Comparison of ENCODE assay signal across 12 mouse cellular contexts in genomic region chr10:60411794-60412193, GRCm38 (mm10). TPM values are rescaled to one million over a fixed set of nuclear protein-coding genes. Genes with fewer than 3 reads are reported as not detected.
DNase-seq lines count a peak whose midpoint lies in the region; ATAC-seq and TF ChIP-seq lines count a peak whose summit lies in the region.
"Had no signal": no experiment of that assay in that cellular context is flagged by ENCODE, and none has a peak within 500 bp of the region (broad histone marks: within the 10 kb centered on the region; RNA-seq: fewer than 3 reads in every experiment).

No protein-coding gene starts in this region.

- H3K27me3 ChIP-seq in C2C12 (ENCODE audit: control insufficient read depth, insufficient read depth, insufficient read length): peaks cover 57% of the 10 kb centered on the region

- DNase-seq in adrenal gland, postnatal 25 days: peak; percentile 15
- no peak for DNase-seq in adrenal gland, adult (ENCODE audit: inconsistent age in 2 of 2, low spot score in 1 of 2)
- DNase-seq in layer of hippocampus, adult 2 months (ENCODE audit: low spot score in 2 of 2): no peak
- no peak for DNase-seq in layer of hippocampus, adult 8-10 months (ENCODE audit: low spot score in 2 of 2)
- DNase-seq in embryo, embryonic 11 days: peak; percentile 55
- DNase-seq in gastrocnemius, postnatal 10 days: no peak
- DNase-seq: cerebellum, adult 9-10 months; kidney, adult 18-20 months had no signal

- no peak overlapping the region for H3K4me3 ChIP-seq in layer of hippocampus, adult 2 months
- H3K4me3 ChIP-seq in C2C12 (ENCODE audit: insufficient read depth, poor library complexity, severe bottlenecking): no peak overlapping the region
- H3K4me3 ChIP-seq: heart, embryonic 13.5 days; limb, embryonic 13.5 days had no signal

- H3K27ac ChIP-seq in layer of hippocampus, adult 2 months: no peak overlapping the region
- H3K27ac ChIP-seq: heart, embryonic 13.5 days; limb, embryonic 13.5 days had no signal

- no peaks in the 10 kb centered on the region for H3K36me3 ChIP-seq in C2C12 (ENCODE audit: control insufficient read depth, insufficient read depth)
- H3K36me3 ChIP-seq: heart, embryonic 13.5 days; limb, embryonic 13.5 days had no signal

- H3K79me2 ChIP-seq in C2C12 (ENCODE audit: control insufficient read depth, insufficient read depth): no peaks in the 10 kb centered on the region

- no peak for ATAC-seq in erythroid progenitor cell, adult 5-6 weeks (replicated peaks; ENCODE audit: low FRiP score, poor library complexity, severe bottlenecking)

- TF ChIP-seq CTCF in layer of hippocampus, adult 2 months (conservative IDR thresholded peaks at IDR 0.05): peak; percentile 71
- TF ChIP-seq CTCF in C2C12 (IDR thresholded peaks at IDR 0.05; ENCODE audit: control insufficient read depth, insufficient read depth, insufficient read length): peak; percentile 18

- no peak overlapping the region for H3ac ChIP-seq in C2C12 (ENCODE audit: control insufficient read depth, insufficient read length, low read depth)

- no peaks in the 10 kb centered on the region for H3K79me3 ChIP-seq in C2C12 (ENCODE audit: low read depth)

TF ChIP-seq in C2C12, 6 proteins besides CTCF, POLR2A, EP300 and RAD21:
- TF ChIP-seq CEBPB (IDR thresholded peaks at IDR 0.05; ENCODE audit: low read depth) (no peak), FOSL1 (IDR thresholded peaks at IDR 0.05; ENCODE audit: insufficient read depth, low read length, poor library complexity, severe bottlenecking) (no peak), MAX (IDR thresholded peaks at IDR 0.05) (no peak), MYOG (IDR thresholded peaks at IDR 0.05; ENCODE audit: control insufficient read depth, extremely low read depth, insufficient read length) (no peak), MYOD1 (IDR thresholded peaks at IDR 0.05; ENCODE audit: control insufficient read depth, insufficient read length, low read depth) (no peak), USF1 (IDR thresholded peaks at IDR 0.05; ENCODE audit: low read depth) (no peak)

RNA-seq across cellular contexts. Expression of gene Gm17455, which starts 12.3 kb away (rescaled TPM):
- not detected in 2 replicates for total RNA-seq in adrenal gland, postnatal 25 days (2021)
- total RNA-seq in layer of hippocampus, adult 2 months (2021): not detected
- total RNA-seq in layer of hippocampus, adult 8-10 months (2022): under 1 TPM in 2 of 4 experiments, not detected in 2; 0.45 to 0.55 TPM
- polyA plus RNA-seq in C2C12 (2012; fragmentation: generic; extraction: Trizol): not detected
- total RNA-seq in erythroid progenitor cell, adult 5-6 weeks (2015; ENCODE audit: low replicate concordance): not detected in 2 replicates
- not detected in 2 replicates for total RNA-seq in erythroid progenitor cell, adult 5-6 weeks (2017; ENCODE audit: low replicate concordance)
- not detected for total RNA-seq in gastrocnemius, postnatal 10 days (2021)

Comparison
In these comparisons a context has a peak if more than half of its experiments do, and no peak if none do; other contexts are left out.
1. DNase-seq: peak in adrenal gland, postnatal 25 days (single experiment) and embryo, embryonic 11 days (single experiment); none in adrenal gland, adult (0 of 2), layer of hippocampus, adult 2 months (0 of 2), layer of hippocampus, adult 8-10 months (0 of 2) and gastrocnemius, postnatal 10 days (single experiment).